Mouse (Mus musculus): ENCODE measurements around the gene Camkv.

- no peak for TF ChIP-seq CTCF (IDR thresholded peaks at IDR 0.05; ENCODE audit: borderline replicate concordance, extremely low read depth, insufficient read depth, insufficient read length)
- TF ChIP-seq POLR2A (IDR thresholded peaks at IDR 0.05; ENCODE audit: borderline replicate concordance, extremely low read depth, insufficient read depth, insufficient read length, poor library complexity, severe bottlenecking): no peak
Observed at GRCm38 (mm10) chr9:107899855-107900254, 35.6 kb upstream of the Camkv start.
